Mouse (Mus musculus) c-Kit-positive CD71-positive TER-119-positive erythroid progenitor cells, embryonic 14.5 days (primary cell): ENCODE results near the gene Gsg1.

Source experiments
- DNase-seq: peaks from one replicate; pipeline ENCODE4 v3.0.0-alpha.2; 2013; ENCODE audit warnings: low spot score

Gsg1 gene

DNA sequence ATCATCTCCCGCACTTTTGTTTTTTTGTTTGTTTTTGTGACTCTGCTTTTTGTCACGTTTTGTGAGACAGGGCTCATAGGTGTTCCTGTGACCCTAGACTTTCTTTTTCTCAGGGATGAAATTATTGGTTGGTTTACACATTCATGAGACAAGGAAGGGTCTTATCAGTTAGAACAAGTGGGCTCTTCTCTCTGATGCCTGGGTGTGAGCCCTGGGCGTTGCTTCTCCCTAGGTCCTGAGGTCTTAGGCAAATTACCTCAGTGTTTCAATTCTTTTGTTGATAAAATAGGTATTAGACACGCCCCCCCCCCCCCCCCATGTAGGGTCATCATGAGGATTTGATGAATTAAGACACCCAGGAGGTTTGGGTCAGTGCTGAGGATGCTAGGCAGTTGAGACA lies 49.3 kb downstream of the Gsg1 start:
- DNase-seq: no peak

DNA sequence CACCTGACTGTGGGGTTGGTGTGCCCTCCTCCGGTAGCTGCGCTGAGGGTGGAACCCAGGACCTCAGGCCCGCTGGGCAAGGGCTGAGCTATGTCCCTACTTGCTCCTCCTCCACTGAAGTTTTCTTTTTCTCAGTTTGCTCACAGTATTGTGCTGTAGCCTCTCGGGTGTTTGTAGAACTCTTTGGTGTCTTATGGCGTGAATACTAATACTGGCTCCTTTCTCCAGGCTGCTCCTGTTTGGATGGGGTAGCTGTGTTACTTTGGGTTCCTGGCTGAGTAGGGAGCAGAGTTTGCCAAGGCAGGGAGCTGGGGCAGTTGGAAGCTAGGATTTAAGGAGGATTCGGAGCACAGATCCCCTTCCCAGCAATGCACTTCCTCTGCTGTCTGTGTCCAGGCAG lies 50.4 kb downstream of the Gsg1 start:
- DNase-seq: no peak

GRCm38 (mm10) chr6:135202668-135203067 lies 51.5 kb downstream of the Gsg1 start:
- no peak for DNase-seq

- DNase-seq: no peak
Measured at GRCm38 (mm10) chr6:135200122-135200957, 53.8 kb downstream of the Gsg1 start.

DNA sequence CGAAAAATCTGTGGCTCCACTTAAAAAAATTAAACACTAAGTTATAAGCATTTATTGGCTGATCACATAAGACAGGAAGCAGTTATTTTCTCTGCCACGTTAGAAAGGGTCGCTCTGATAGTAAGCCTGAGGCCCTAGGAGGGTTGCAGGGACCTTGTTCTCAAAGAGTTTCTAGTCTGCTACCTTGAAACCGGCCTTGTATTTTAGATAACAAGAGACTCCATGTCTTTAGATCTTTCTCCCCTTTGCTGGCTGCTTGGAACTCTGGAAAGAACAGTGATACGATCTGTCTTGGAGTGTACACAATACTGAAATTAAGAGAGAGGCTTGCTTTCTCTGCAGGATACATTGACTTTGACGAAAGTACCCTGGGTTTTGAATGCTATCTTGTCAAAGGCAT lies 55.4 kb downstream of the Gsg1 start:
- peak; percentile 34 for DNase-seq

- DNase-seq: peak; percentile 75
Measured at GRCm38 (mm10) chr6:135197921-135198532, 56.1 kb downstream of the Gsg1 start, which contains the start of the genes Fam234b and Hebp1. Gene Fam234b (plus strand): TSS chr6:135197977. Gene Hebp1 (minus strand): TSS chr6:135198022.

- peak; percentile 53 for DNase-seq
Measured at GRCm38 (mm10) chr6:135197446-135197845, 56.7 kb downstream of the Gsg1 start.

DNA sequence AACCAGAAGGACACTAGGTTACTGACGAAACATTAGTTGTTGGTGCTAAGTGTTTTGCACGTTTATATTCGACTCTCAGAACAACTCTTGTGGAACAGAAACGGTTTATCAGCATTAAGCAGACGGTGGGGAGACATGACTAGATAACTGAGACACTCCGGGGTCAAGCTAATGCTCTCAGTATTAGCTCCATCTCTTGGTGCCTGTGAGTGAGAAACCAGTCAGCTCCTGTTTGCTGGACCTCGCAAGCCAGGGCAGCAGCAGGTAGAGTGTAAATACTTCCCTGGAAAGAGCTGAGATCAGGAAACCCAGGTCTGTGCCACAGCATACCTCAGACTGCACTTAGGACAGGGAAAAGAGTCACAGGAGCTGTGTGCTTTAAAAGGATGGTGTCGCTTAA lies 57.4 kb downstream of the Gsg1 start:
- peak; percentile 91 for DNase-seq

DNA sequence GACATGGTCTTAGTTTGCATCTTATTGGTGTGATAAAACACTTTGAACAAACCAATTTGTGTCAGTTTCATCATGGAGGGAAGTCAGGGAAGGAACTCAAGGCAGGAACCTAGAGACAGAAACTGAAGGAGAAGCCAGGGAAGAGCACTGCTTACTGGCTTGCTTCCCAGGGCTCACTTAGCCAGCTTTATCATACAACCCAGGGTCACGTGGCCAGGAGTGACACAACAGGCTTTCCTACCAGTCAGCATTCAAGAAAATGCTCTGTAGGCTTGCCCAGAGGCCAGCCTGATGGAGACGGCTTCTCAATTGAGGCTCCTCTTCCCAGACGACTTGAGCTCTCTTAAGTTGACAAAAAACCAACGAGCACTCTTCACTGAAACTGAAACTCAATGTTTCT lies 59.2 kb downstream of the Gsg1 start:
- DNase-seq: peak; percentile 62

DNA sequence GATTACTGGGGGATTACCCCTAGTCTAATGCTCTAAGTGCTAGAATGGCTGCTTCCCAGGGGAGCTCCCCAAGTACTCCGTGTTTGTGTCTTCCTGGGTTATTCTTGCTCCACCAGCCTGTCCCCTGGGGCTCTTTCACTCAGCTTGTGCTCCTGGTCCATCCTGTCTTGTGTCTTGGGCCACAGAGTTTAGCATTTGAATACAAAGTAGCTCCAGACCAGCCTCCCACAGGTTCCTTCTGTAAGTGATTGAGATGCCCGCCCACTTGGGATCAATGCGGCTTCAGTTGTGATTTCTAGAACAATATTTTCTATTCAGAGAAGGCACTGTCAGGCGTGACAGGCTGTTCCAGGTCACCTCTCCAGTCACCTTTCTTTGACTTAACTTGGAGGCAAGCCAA lies 60.4 kb downstream of the Gsg1 start:
- no peak for DNase-seq

DNA sequence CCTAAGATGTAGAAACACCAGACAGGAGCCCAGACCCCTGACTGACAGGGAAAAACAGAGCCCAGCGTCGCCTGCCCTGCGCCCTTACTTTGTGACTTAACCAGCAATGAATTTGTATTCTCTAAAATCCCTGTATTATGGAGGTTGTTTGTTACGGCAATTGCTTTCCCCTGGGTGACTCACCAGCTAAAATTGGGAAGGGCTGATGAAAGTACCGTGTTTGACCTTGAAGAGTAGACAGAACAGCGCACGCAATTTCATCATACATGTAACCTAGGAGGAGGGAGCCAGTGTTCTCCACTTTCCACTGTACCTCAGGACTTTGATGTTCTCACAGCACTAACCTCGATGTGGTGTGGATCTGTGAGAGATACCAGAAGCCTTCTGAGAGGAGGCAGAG lies 61.2 kb downstream of the Gsg1 start:
- no peak for DNase-seq

DNA sequence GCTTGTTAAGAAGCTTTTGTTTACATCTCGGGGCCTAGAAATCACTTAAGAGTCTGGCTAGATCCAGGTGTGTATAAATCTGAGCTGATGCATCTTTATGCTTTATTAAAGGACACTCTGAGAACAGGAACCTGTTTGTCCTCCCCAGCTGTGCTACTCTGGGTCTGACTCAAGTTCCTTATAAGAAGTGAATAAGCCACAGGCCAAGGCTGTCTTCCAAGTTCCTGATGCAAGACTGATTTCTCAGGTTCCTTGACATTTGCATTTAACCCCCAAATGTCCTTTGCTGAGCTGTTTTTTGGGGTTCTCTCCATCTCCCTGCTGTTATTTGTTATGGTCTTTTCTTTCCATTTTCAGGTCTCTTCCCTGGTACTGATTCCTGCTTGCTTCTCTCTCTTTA lies 62.2 kb downstream of the Gsg1 start:
- no peak for DNase-seq

DNA sequence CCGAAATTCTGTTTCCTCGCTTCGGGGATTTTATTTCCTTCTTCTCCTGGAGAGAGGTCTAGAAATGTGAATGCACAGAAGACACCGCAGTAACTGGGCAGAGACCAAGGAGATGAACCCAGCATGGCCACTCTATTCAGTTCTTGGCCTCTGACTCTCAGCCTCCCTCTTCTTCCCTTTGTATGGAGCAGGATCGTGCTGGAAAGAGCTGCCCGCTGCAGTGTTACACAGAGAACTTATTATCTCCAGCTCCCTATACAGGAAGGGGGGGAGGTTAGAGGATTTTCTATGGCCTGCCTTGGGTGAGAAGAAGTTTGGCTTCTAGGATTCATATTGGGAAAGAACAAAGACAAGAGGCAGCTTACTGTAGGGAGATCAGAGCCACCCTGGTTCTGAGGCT lies 64.0 kb downstream of the Gsg1 start:
- DNase-seq: no peak

DNA sequence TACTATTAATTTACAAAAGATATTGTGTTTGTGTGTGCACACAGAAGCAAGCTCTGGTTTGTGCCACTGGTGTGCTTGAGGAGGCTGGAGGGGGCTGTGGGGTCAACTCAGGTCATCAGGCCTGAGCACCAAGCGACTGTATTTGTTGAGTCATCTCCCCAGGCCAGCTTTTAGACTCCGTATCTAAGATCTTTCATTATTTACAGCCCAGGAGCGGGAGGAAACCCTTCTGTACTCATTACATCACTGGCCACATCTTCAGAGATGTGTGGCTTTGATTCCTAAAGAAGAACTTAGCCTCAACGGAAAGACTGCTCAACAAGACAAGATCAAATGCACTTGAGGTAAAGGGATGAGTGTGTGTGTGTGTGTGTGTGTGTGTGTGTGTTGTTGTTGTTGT lies 65.5 kb downstream of the Gsg1 start:
- DNase-seq: no peak
